Mouse (Mus musculus): ENCODE measurements at regions not wholly inside any gene's neighbourhood (a gene's known extent, or its start where the extent isn't known, plus 50 kb on each side); places are given as distances from the start of the nearest gene placed in this dataset.

DNA sequence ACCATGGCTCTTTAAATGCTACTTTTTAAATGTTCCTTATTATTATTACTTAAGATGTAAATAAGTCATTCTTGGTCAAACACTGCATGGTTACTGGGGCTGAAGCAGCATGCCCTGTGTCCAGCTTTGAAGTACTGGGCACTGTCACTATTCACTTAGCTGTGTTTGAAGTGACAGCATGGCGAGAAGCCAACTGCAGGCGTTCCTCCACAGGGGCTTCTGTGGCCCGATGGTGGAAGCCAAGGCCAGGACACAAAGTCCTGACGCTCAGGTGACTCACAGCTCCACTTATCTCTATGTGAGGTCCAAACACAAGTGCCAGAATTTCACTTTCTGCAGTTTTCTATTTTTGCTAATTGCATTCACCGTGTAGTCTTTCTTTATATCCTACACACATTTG lies 65.3 kb downstream of the Cdca7 start:
- DNase-seq (ENCODE audit: low spot score in 2 of 2) = no peak

- no peak for DNase-seq (ENCODE audit: low spot score in 2 of 2)
These were observed 69.5 kb downstream of the Cdca7 start for GRCm38 (mm10) chr2:72545453-72545852.

DNA sequence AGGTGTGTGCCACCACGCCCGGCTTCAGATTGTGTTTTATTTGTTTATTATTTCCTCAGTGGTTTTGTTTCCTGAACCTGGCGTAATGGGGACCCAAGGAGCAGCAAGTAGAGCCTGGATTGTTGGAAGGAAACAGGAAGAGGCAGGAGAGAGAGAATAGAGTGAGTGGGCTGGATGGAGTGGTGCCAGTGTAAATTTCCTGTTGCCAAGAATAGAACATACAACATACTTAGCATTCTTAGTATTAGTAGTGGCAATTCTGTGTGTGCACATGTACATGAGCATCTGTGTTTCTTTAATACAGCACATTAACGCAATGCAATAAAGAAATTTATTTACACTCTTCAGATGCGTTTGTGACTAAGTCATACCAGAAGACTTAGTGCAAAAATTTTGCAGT lies 70.5 kb downstream of the Cdca7 start:
- no peak for DNase-seq (ENCODE audit: low spot score in 2 of 2)

- no peak for DNase-seq (ENCODE audit: low spot score in 2 of 2)
These were observed 71.0 kb downstream of the Cdca7 start for GRCm38 (mm10) chr2:72546963-72547362.

GRCm38 (mm10) chr2:72551268-72551667 lies 75.3 kb downstream of the Cdca7 start:
- no peak for DNase-seq (ENCODE audit: low spot score in 2 of 2)

GRCm38 (mm10) chr2:72554603-72555002 lies 78.6 kb downstream of the Cdca7 start:
- no peak for DNase-seq (ENCODE audit: low spot score in 2 of 2)

DNA sequence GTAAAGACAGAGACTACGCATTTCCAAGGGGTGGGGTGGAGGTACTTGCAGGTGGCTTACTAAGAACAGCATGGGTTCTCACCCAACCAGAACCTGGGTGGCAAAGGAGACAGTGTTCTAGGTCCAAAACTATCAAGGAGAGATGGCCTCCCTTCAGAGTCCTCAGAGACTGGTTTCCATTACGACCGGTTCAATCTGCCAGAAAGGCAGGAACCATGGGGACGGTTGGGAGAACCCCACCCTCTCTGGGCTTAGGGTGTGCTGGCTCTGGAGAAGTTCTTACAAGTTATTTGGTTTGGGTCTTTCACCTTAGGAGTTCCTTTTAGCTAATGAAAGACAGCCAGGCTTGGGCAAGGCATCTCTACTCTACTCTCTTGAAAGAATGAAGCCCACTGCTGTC lies 79.2 kb downstream of the Cdca7 start:
- no peak for DNase-seq (ENCODE audit: low spot score in 2 of 2)

DNA sequence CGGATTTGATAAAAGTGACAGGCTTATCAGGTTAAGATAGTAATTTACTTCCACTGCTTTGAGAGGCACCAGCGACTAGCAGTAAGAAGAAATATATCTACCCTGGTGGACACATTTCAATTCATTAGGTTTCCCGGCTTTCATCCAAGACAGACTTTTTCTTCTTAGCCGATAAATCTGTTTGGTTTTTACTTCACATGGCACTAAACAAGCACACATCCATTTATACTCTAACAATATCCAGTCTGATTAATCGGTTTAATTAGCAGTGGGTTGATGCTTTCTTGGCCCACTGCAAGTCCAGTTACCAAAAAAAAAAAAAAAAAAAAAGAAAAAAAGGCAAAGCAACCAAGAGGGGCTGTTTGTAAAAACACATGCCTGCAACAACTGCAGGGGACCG lies 79.6 kb downstream of the Cdca7 start:
- peak in 1 of 2 experiments; percentile 24 for DNase-seq (ENCODE audit: low spot score in 2 of 2)

- no peak for DNase-seq (ENCODE audit: low spot score in 2 of 2)
These were observed 80.3 kb downstream of the Cdca7 start for GRCm38 (mm10) chr2:72556064-72556821.

DNA sequence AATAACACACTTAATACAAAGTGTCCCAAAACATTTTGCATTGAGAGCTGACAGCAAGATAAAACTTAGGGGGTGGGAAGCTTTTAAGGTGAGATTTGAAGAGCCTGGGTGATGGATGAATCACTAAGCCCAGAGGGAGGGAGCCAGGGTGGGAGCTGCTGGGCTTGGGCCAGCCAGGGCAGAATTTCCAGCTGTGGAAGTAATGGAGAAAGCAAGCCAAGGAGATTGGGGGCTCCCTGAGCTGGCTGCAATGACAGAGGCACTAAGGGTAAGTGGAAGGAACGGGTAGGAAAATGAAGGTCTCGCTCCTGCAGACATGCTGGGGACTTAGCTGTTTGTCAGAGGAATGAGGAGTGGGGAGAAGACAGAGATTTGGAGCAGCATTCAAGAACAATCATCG lies 81.2 kb downstream of the Cdca7 start:
- no peak for DNase-seq (ENCODE audit: low spot score in 2 of 2)

- no peak for DNase-seq (ENCODE audit: low spot score in 2 of 2)
These were observed 81.8 kb downstream of the Cdca7 start for GRCm38 (mm10) chr2:72557565-72558260.

GRCm38 (mm10) chr2:72561383-72561782 lies 85.4 kb downstream of the Cdca7 start:
- no peak for DNase-seq (ENCODE audit: low spot score in 2 of 2)

DNA sequence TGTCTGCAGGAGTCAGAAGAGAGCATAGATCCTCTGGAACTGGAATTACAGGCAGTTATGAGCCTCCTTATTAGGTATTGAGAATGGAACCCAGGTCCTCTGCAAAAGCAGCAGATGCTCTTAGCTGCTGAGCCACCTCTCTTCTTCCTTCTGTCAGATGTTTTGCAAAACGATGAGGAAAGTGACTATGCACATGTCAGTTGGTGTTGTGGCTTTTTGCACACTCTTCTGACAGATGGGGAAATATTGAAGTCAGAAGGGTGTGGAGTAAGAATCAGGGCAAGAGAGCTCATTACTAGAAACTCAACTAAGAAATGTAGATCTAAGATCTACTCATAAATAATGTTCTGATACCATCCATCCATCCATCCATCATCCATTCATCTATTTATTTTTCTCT lies 102.4 kb downstream of the Cdca7 start:
- no peak for DNase-seq (ENCODE audit: low spot score in 2 of 2)

DNA sequence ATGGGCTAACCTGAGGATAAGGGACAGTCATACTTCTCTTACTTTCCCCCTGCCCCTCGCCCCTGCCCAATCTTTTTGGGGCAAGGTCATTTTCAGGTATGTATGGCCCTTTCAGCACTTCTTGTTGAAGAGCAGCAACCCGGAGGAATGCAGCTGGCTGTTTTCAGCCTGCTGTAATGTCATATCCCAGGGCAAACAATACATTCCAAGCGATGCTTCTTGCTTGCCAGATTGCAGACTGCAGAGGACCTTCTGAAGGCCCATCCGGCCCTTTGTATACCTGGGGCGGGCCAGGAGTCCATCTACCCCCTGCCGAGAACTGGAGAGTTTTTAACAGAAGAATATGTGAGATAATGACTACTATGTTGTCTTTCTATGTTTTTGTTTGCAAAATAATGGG lies 105.2 kb downstream of the Cdca7 start:
- no peak for DNase-seq (ENCODE audit: low spot score in 2 of 2)

DNA sequence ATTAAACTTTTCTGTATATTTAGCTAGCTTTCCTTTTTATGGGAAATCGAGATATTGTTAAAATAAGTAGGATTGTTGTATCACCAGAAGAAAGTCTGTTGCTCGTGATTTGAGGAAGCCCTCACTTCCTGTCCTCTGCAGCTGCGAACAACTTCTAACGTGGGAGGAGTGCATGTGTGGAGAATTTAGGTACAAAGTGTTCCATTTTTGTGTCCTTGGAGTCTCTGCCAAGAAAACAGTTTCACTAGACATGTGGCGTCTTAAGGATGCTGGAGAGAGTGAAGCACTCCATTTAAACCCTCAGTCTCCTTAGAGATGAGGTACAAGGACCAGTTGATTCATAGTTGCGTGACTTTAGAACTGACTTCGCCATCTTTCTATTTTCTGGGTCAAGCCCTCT lies 112.9 kb downstream of the Cdca7 start:
- no peak for DNase-seq (ENCODE audit: low spot score in 2 of 2)

- DNase-seq (ENCODE audit: low spot score in 2 of 2) = no peak
These were observed 116.1 kb downstream of the Cdca7 start for GRCm38 (mm10) chr2:72592011-72592410.

DNA sequence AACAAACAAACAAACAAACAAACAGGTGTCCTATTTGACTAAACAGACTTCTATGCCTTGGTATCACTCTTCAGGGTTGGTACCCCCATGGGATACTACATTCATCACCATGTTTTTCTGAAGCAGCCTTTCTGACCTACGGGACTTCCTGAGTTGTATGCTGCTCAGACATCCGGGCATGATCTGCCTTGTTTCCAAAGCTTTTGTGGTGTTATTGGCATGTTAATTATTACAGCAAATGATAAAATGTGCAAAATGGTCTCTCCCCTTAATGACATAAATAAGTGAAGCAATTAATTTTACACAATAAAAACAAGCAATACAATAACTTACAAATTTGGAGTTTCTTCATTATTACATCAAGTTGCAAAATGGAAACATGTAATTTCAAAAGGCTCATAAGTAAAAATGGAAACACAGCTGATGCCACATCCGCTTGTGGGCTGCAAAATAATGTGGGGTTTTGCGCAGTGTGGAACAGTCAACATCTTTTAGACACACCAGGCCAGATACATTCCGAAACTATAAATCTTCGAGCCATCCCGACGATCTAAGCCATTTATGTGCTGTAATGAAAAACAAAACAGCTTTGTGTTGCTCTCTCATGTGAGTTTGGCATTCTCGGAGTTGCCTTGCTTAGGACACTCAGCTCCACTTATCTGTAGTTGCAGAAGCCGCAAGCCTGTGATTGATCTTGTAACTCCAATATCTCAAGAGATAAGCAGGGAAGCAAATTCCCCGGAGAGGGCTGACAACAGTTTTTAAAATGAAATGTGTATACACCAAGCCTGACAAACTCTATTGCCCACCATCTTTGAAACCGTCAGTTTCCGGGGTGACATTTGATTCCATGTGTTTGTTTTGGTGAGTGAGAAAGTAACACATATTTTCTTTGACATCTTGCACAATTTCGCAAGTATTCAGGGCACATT lies 121.3 kb downstream of the Cdca7 start:
- no peak for DNase-seq (ENCODE audit: low spot score in 2 of 2)

GRCm38 (mm10) chr2:72597941-72598340 lies 122.0 kb downstream of the Cdca7 start:
- no peak for DNase-seq (ENCODE audit: low spot score in 2 of 2)

DNA sequence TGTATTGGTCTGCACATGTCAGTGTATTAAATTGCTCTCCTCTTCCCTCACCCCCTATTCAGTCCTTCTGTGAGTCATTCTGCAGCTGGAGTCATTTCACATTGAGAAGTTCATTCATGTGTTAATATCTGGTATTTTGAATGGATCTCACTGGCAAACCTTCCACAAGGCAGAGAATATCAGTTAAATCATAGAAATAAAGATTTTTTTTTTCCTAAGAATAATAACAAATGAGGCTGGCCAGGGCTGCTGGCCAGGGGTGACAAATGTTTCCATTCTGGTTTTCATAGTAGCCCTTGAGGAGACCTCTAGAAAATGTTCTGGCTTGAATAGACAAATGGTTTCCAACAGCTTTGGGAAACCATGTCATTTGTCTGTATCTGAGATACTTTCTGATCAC lies 124.8 kb downstream of the Cdca7 start:
- no peak for DNase-seq (ENCODE audit: low spot score in 2 of 2)

GRCm38 (mm10) chr2:72602152-72602551 lies 126.2 kb downstream of the Cdca7 start:
- no peak for DNase-seq (ENCODE audit: low spot score in 2 of 2)

DNA sequence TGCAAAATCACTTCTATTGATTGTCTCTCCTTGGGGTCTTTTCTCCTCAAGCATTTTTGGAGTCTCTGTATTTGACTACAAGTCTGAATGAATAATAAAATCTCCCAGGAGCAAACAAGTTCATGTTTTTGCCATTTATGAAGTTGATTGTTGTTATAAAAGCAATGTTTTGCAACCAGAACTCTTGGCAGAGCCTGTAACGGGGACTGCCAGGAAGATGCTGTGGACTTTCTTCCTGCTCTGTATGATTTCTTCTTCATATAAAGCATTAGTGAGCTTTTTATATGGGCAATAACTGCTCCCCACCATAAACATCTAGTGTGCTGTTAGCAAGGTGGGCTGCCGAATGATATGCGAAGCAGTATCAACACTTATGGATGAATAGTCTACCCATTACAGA lies 136.3 kb downstream of the Cdca7 start:
- DNase-seq (ENCODE audit: low spot score in 2 of 2) = no peak

GRCm38 (mm10) chr2:72614256-72614655 lies 138.3 kb downstream of the Cdca7 start:
- DNase-seq (ENCODE audit: low spot score in 2 of 2) = no peak
